Mouse (Mus musculus) cortical plate, adult 2 months (tissue): ENCODE results near the gene Arpin.

Experiments
- CTCF ChIP-seq: fragments of 200-500 bp; IDR thresholded peaks from 2 replicates; pipeline ENCODE4 v1.5.1; 2011; ENCODE audit warnings: mild to moderate bottlenecking, control low read depth, low read length; ENCODE audit not compliant: insufficient read depth; ENCODE audit errors: extremely low read depth
- POLR2A ChIP-seq: fragments of 200-500 bp; IDR thresholded peaks from 2 replicates; pipeline ENCODE4 v1.6.1; 2011; ENCODE audit warnings: mild to moderate bottlenecking, low read length, control low read depth; ENCODE audit not compliant: insufficient read depth; ENCODE audit errors: extremely low read depth

DNA sequence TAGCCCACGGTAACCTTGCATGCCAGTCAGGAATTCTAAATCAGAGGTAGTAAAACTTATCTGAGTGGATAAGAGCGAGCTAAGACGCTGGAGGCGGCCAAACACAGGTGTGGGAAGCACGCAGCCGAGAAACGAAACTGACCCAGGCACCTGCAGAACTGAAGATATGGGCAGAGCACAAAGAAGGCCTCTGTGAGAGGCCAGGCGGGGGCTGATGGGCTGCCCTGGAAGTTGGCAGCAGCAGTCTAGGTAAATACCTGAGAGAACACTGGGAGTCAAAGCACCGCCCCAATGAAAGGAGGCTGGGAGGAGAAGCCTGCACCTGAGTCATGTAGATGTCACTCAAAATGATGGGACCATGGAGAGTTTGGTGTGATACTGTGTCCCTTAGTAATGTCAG, 46.6 kb downstream of the Arpin start:
- TF ChIP-seq CTCF, result no peak
- no peak for TF ChIP-seq POLR2A
